11 mouse cellular contexts compared by ENCODE assay signal in the genomic region with DNA sequence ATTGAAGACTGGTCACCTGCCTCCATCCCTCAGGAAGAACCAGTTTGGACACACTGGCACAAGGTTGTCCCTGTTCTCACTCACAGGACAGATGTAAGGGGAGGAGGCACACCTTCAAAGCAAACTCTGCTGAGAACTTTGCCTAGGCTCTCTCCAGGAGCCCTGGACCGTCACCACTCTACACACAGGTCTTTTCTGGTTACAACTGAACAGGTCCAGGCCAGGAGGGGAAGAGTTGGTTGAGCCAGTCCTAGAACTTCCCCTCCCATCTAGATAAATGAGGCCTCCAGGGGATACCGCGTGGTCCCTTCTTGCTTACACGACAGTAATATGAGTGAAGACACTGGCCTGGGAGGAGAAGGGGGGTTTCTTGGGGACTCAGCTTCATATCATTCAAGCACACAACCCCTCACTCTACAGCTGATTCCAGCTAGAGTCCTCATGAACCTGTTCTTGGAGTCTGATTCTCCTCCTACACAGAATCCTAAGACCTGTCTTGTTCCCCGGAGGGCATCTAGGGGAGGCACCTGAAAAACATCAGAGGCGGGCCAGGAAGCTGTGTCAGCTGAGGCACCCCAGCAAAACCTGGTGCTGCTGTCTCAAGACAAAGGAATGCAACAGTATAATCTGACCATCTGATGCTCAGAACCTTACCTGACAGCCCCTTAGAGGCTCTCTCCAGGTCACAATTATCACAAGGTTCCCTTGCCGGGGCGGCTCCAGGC. TPM values are rescaled to one million over a fixed set of nuclear protein-coding genes. Genes with fewer than 3 reads are reported as not detected.
DNase-seq lines count a peak whose midpoint lies in the region; ATAC-seq and TF ChIP-seq lines count a peak whose summit lies in the region.
"Had no signal": no experiment of that assay in that cellular context is flagged by ENCODE, and none has a peak within 500 bp of the region (broad histone marks: within the 10 kb centered on the region; RNA-seq: fewer than 3 reads in every experiment).

No protein-coding gene starts in this region.

- no peaks in the 10 kb centered on the region for H3K9me3 ChIP-seq in megakaryocyte, embryonic 14.5 days
- no peaks in the 10 kb centered on the region for H3K9me3 ChIP-seq in kidney, embryonic 16.5 days (ENCODE audit: low read length)
- H3K9me3 ChIP-seq in stomach, embryonic 14.5 days (ENCODE audit: control insufficient read depth, low read depth, low read length), result no peaks in the 10 kb centered on the region

- H3K27me3 ChIP-seq in megakaryocyte, embryonic 14.5 days (replicated peaks), result no peaks in the 10 kb centered on the region
- H3K27me3 ChIP-seq in kidney, embryonic 16.5 days (ENCODE audit: insufficient read depth, low read length), result no peaks in the 10 kb centered on the region
- H3K27me3 ChIP-seq in stomach, embryonic 14.5 days (ENCODE audit: control insufficient read depth, insufficient read depth, low read length), result no peaks in the 10 kb centered on the region

- peaks cover 90% of the 10 kb centered on the region for H3K4me1 ChIP-seq in megakaryocyte, embryonic 14.5 days
- peaks cover 67% of the 10 kb centered on the region for H3K4me1 ChIP-seq in kidney, embryonic 16.5 days (ENCODE audit: insufficient read depth, low read length)
- peaks cover 38% of the 10 kb centered on the region for H3K4me1 ChIP-seq in stomach, embryonic 14.5 days (ENCODE audit: control insufficient read depth, insufficient read depth, low read length)

- H3K4me2 ChIP-seq in kidney, embryonic 16.5 days (replicated peaks; ENCODE audit: low read depth, low read length), result no peak overlapping the region; the same call in 1 of the 2 replicates
- no peak overlapping the region; the same call in 1 of the 2 replicates for H3K4me2 ChIP-seq in stomach, embryonic 14.5 days (replicated peaks; ENCODE audit: low read depth, low read length)

- no peak for TF ChIP-seq CTCF in gastrocnemius, adult 2 months (IDR thresholded peaks at IDR 0.05)

- H3K36me3 ChIP-seq in megakaryocyte, embryonic 14.5 days (replicated peaks; ENCODE audit: low read length), result peaks cover 82% of the 10 kb centered on the region
- peaks cover 6% of the 10 kb centered on the region; the same call in 1 of the 2 replicates for H3K36me3 ChIP-seq in kidney, embryonic 16.5 days (ENCODE audit: insufficient read depth, low read length)
- H3K36me3 ChIP-seq in stomach, embryonic 14.5 days (ENCODE audit: control insufficient read depth, insufficient read depth, low read length), result 0 out of 2 replicates have a peak, but pooled peaks cover 5% of the 10 kb centered on the region

- 0 out of 2 replicates have a peak overlapping the region, but pooled peaks have one; percentile 22 for H3K9ac ChIP-seq in kidney, embryonic 16.5 days (replicated peaks; ENCODE audit: low read length)
- no peak overlapping the region for H3K9ac ChIP-seq in stomach, embryonic 14.5 days (replicated peaks; ENCODE audit: low read depth, low read length)
- H3K9ac ChIP-seq: forebrain, postnatal 0 days had no signal

- H3K4me3 ChIP-seq in gastrocnemius, adult 2 months, result no peak overlapping the region
- H3K4me3 ChIP-seq in megakaryocyte, embryonic 14.5 days (replicated peaks), result peak overlapping the region; percentile 82
- H3K4me3 ChIP-seq in kidney, embryonic 16.5 days (ENCODE audit: low read length), result no peak overlapping the region
- H3K4me3 ChIP-seq in stomach, embryonic 14.5 days (ENCODE audit: low read depth, low read length), result no peak overlapping the region

- intact Hi-C loops in gastrocnemius, adult 2 months (cut with DNase I), result no loop called here

- ATAC-seq in megakaryocyte, adult 5-6 weeks (ENCODE audit: poor library complexity, severe bottlenecking), result no peak
- ATAC-seq in kidney, embryonic 16.5 days (ENCODE audit: low FRiP score, low TSS enrichment), result no peak
- no peak for ATAC-seq in stomach, embryonic 14.5 days (ENCODE audit: insufficient number of reproducible peaks, insufficient read depth, low FRiP score, low read depth)
- ATAC-seq: forebrain, postnatal 0 days; inflammation-experienced regulatory T-cells, adult 6 months had no signal

- H3K27ac ChIP-seq in gastrocnemius, adult 2 months, result peak overlapping the region; percentile 70; the same call in 1 of the 2 replicates
- H3K27ac ChIP-seq in kidney, embryonic 16.5 days (ENCODE audit: low read length), result peak overlapping the region; percentile 93
- peak overlapping the region; percentile 81 for H3K27ac ChIP-seq in stomach, embryonic 14.5 days (ENCODE audit: low read length)

- no peak for DNase-seq in gastrocnemius, adult 2 months
- no peak for DNase-seq in gastrocnemius, adult 8-10 months (ENCODE audit: low spot score in 2 of 2)
- no peak for DNase-seq in left cerebral cortex, adult 11 months (ENCODE audit: low spot score)
- DNase-seq in testis, postnatal 10 days (ENCODE audit: low spot score), result no peak
- DNase-seq: cerebellum, adult 18-20 months; forebrain, postnatal 0 days had no signal

- 53% methylated on average over 8 of the region's 8 CpGs for WGBS in kidney, embryonic 16.5 days
- WGBS in stomach, embryonic 14.5 days, result 64% methylated on average over 8 of the region's 8 CpGs

RNA-seq across cellular contexts. Expression of a gene that starts 4.6 kb away (rescaled TPM):
- total RNA-seq in gastrocnemius, adult 2 months (2021), result under 1 TPM; 0.23 to 0.89 TPM
- under 1 TPM in 3 of 4 experiments, not detected in 1; 0.61 to 0.88 (median 0.72) TPM for total RNA-seq in gastrocnemius, adult 8-10 months (2022)
- polyA plus RNA-seq in megakaryocyte, embryonic 14.5 days (2012; ENCODE audit: insufficient read depth, low replicate concordance), result 6.7 and 13.1 TPM in 2 replicates
- 37.5 and 48.1 TPM in 2 replicates for total RNA-seq in megakaryocyte, adult 5-6 weeks (2015)
- 40.4 and 42.5 TPM in 2 replicates for total RNA-seq in megakaryocyte, adult 5-6 weeks (2017)
- 4.7 and 5.0 TPM in 2 replicates for polyA plus RNA-seq in kidney, embryonic 16.5 days (2015; fragmentation: Nextera tagmentation; extraction: Ambion mirVana)
- 2.1 TPM in 2 replicates for polyA plus RNA-seq in stomach, embryonic 14.5 days (2014; fragmentation: Nextera tagmentation; extraction: Ambion mirVana)

RNA-seq across cellular contexts. Expression of a gene that starts 7.4 kb away (rescaled TPM):
- not detected for total RNA-seq in gastrocnemius, adult 2 months (2021)
- total RNA-seq in gastrocnemius, adult 8-10 months (2022), result not detected
- polyA plus RNA-seq in megakaryocyte, embryonic 14.5 days (2012; ENCODE audit: insufficient read depth, low replicate concordance), result not detected in 2 replicates
- total RNA-seq in megakaryocyte, adult 5-6 weeks (2015), result 2.7 and 4.9 TPM in 2 replicates
- 0.73 TPM in 1 of 2 replicates, not detected in the other for total RNA-seq in megakaryocyte, adult 5-6 weeks (2017)
- 11.8 and 12.8 TPM in 2 replicates for polyA plus RNA-seq in kidney, embryonic 16.5 days (2015; fragmentation: Nextera tagmentation; extraction: Ambion mirVana)
- polyA plus RNA-seq in stomach, embryonic 14.5 days (2014; fragmentation: Nextera tagmentation; extraction: Ambion mirVana), result 35.9 and 41.9 TPM in 2 replicates
- total RNA-seq: forebrain, postnatal 0 days had no signal

RNA-seq across cellular contexts. Expression of a gene that starts 28.7 kb away (rescaled TPM):
- total RNA-seq in gastrocnemius, adult 2 months (2021), result 10 to 100 TPM; 12.1 to 13.4 TPM
- total RNA-seq in gastrocnemius, adult 8-10 months (2022), result 10 to 100 TPM in 2 of 4 experiments, 1 to 10 TPM in 2; 7.7 to 15.7 (median 9.7) TPM
- polyA plus RNA-seq in megakaryocyte, embryonic 14.5 days (2012; ENCODE audit: insufficient read depth, low replicate concordance), result 13.5 and 14.4 TPM in 2 replicates
- total RNA-seq in megakaryocyte, adult 5-6 weeks (2015), result 18.6 and 22.6 TPM in 2 replicates
- 158 and 190 TPM in 2 replicates for total RNA-seq in megakaryocyte, adult 5-6 weeks (2017)
- polyA plus RNA-seq in kidney, embryonic 16.5 days (2015; fragmentation: Nextera tagmentation; extraction: Ambion mirVana), result 35.9 and 38.9 TPM in 2 replicates
- 35.8 and 43.6 TPM in 2 replicates for polyA plus RNA-seq in stomach, embryonic 14.5 days (2014; fragmentation: Nextera tagmentation; extraction: Ambion mirVana)

RNA-seq across cellular contexts. Expression of a gene that starts 28.9 kb away (rescaled TPM):
- total RNA-seq in gastrocnemius, adult 2 months (2021), result 1 to 10 TPM; 7.5 to 8.6 TPM
- total RNA-seq in gastrocnemius, adult 8-10 months (2022), result 1 to 10 TPM; 5.0 to 9.5 (median 6.5) TPM
- 9.5 and 10.4 TPM in 2 replicates for polyA plus RNA-seq in megakaryocyte, embryonic 14.5 days (2012; ENCODE audit: insufficient read depth, low replicate concordance)
- 13.2 and 19.9 TPM in 2 replicates for total RNA-seq in megakaryocyte, adult 5-6 weeks (2015)
- total RNA-seq in megakaryocyte, adult 5-6 weeks (2017), result 19.9 and 22.5 TPM in 2 replicates
- polyA plus RNA-seq in kidney, embryonic 16.5 days (2015; fragmentation: Nextera tagmentation; extraction: Ambion mirVana), result 25.3 and 26.9 TPM in 2 replicates
- 19.6 and 20.2 TPM in 2 replicates for polyA plus RNA-seq in stomach, embryonic 14.5 days (2014; fragmentation: Nextera tagmentation; extraction: Ambion mirVana)

RNA-seq across cellular contexts. Expression of a gene that starts 46.2 kb away (rescaled TPM):
- total RNA-seq in gastrocnemius, adult 2 months (2021), result not detected
- not detected for total RNA-seq in gastrocnemius, adult 8-10 months (2022)
- 0.48 TPM in 1 of 2 replicates, not detected in the other for polyA plus RNA-seq in megakaryocyte, embryonic 14.5 days (2012; ENCODE audit: insufficient read depth, low replicate concordance)
- 0.51 TPM in 1 of 2 replicates, not detected in the other for total RNA-seq in megakaryocyte, adult 5-6 weeks (2015)
- total RNA-seq in megakaryocyte, adult 5-6 weeks (2017), result 0.04 and 0.33 TPM in 2 replicates
- polyA plus RNA-seq in kidney, embryonic 16.5 days (2015; fragmentation: Nextera tagmentation; extraction: Ambion mirVana), result 12.6 and 14.2 TPM in 2 replicates
- 3.1 and 5.9 TPM in 2 replicates for polyA plus RNA-seq in stomach, embryonic 14.5 days (2014; fragmentation: Nextera tagmentation; extraction: Ambion mirVana)
- total RNA-seq: forebrain, postnatal 0 days had no signal
- polyA plus RNA-seq: inflammation-experienced regulatory T-cells, adult 6 months had no signal

Comparison
In these comparisons a context has a peak if more than half of its experiments do, and no peak if none do; other contexts are left out.
1. RNA of a gene that starts 4.6 kb away (total RNA-seq): 37.5 to 48.1 TPM in megakaryocyte, adult 5-6 weeks; 0.23 to 0.89 TPM in gastrocnemius, adult 2 months and 0.61 to 0.88 TPM in gastrocnemius, adult 8-10 months; every median in the first group is over 10 times any median in the second.
2. Peak in every context shown above with its lines, with median percentiles within 50 percentile points of each other: H3K27ac ChIP-seq.